Mouse (Mus musculus) CH12.LX (cell line): ENCODE measurements around the gene C1d.

Experiments used
- CHD1 ChIP-seq: IDR thresholded peaks from 2 replicates; pipeline ENCODE4 v1.6.1; 2012; ENCODE audit warnings: low read depth, low read length, improper control_type of control experiment, inconsistent platforms
- CHD2 ChIP-seq: IDR thresholded peaks from 2 replicates; pipeline ENCODE4 v1.6.1; 2011; ENCODE audit warnings: low read length, improper control_type of control experiment
- CTCF ChIP-seq, 2 experiments: IDR thresholded peaks in 1 of 2; conservative IDR thresholded peaks in 1 of 2; 2 replicates each; pipeline ENCODE4 v1.5.1; 2011 to 2012; ENCODE audit warnings: low read depth in 2 of 2, low read length in 2 of 2, improper control_type of control experiment in 1 of 2, inconsistent platforms in 1 of 2, mild to moderate bottlenecking in 1 of 2, moderate library complexity in 1 of 2
- ELF1 ChIP-seq: IDR thresholded peaks from 2 replicates; pipeline ENCODE4 v1.6.1; 2014; ENCODE audit warnings: low read depth, mild to moderate bottlenecking, inconsistent platforms, low read length, improper control_type of control experiment
- EP300 ChIP-seq: IDR thresholded peaks from 2 replicates; pipeline ENCODE4 v1.6.1; 2011; ENCODE audit warnings: low read length, improper control_type of control experiment
- JUN ChIP-seq: IDR thresholded peaks from 2 replicates; pipeline ENCODE4 v1.6.1; 2011; ENCODE audit warnings: low read depth, mild to moderate bottlenecking, low read length, improper control_type of control experiment, moderate library complexity; ENCODE audit not compliant: insufficient read depth
- MAFK ChIP-seq: IDR thresholded peaks from 2 replicates; pipeline ENCODE4 v1.6.1; 2011; ENCODE audit warnings: low read length, improper control_type of control experiment; ENCODE audit not compliant: insufficient replicate concordance
- NRF1 ChIP-seq: IDR thresholded peaks from 2 replicates; pipeline ENCODE4 v1.6.1; 2014; ENCODE audit warnings: low read depth, mild to moderate bottlenecking, inconsistent platforms, low read length, improper control_type of control experiment, moderate library complexity
- PAX5 ChIP-seq: IDR thresholded peaks from 2 replicates; pipeline ENCODE4 v1.6.1; 2012; ENCODE audit warnings: low read length, inconsistent platforms, mixed read lengths
- POLR2A ChIP-seq: IDR thresholded peaks from 2 replicates; pipeline ENCODE4 v1.6.1; 2011; ENCODE audit warnings: low read depth, mild to moderate bottlenecking, improper control_type of control experiment, low read length
- USF1 ChIP-seq: IDR thresholded peaks from 2 replicates; pipeline ENCODE4 v1.6.1; 2014; ENCODE audit warnings: low read depth, mild to moderate bottlenecking, inconsistent platforms, low read length, improper control_type of control experiment
- USF2 ChIP-seq: conservative IDR thresholded peaks from 2 replicates; pipeline ENCODE4 v1.6.1; 2011; ENCODE audit warnings: low read depth, low read length, improper control_type of control experiment
- ZMIZ1 ChIP-seq: IDR thresholded peaks from 2 replicates; pipeline ENCODE4 v1.6.1; 2012; ENCODE audit warnings: low read depth, mild to moderate bottlenecking, inconsistent platforms, low read length, improper control_type of control experiment

DNA sequence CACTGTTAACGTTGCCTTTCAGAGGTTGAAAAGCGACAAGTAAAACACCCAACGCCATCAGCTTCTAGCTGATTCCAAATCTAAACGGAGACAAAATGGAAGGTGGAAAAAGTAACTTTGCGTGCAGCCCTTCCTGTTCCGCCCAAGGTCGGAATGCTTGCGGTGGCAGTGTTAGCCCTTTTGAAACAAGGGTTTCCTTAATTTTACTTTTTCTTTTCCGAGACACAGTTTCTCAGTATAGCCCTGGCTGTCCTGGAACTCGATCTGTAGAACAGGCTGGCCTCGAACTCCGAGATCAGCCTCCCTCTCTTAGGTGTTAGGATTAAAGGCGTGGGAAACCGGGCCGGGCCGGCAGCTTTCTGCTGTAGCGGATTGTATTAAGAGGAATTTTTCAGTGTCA lies 482 bp downstream of the C1d start:
- TF ChIP-seq JUN = no peak
- TF ChIP-seq NRF1 = no peak
- TF ChIP-seq USF1 = no peak
- TF ChIP-seq USF2 = no peak
- no peak for TF ChIP-seq EP300
- no peak for TF ChIP-seq POLR2A
- peak; percentile 17; the same call in 1 of the 2 replicates for TF ChIP-seq ELF1
- TF ChIP-seq CTCF (conservative IDR thresholded peaks at IDR 0.05 in 1 of 2, IDR thresholded peaks at IDR 0.05 in 1 of 2; ENCODE audit: low read depth in 2 of 2, low read length in 2 of 2) = no peak
- TF ChIP-seq ZMIZ1 = no peak
- TF ChIP-seq PAX5 = no peak
- no peak; the same call in 1 of the 2 replicates for TF ChIP-seq CHD1
- TF ChIP-seq MAFK = no peak
- TF ChIP-seq CHD2 = no peak
